Mouse (Mus musculus): ENCODE measurements around the gene Zkscan7. TPM values are rescaled to one million over a fixed set of nuclear protein-coding genes. Genes with fewer than 3 reads are reported as not detected.

Gene Zkscan7
- polyA plus RNA-seq, 1 experiment from 2014 or later = 2.2 TPM

GRCm38 (mm10) chr9:122922936-122923381 is 37.5 kb downstream of the Zkscan7 start, which contains the start of gene Zfp105:
TSS of gene Zfp105 (plus strand) at chr9:122923072.
- TF ChIP-seq CTCF (IDR thresholded peaks at IDR 0.05; ENCODE audit: low read depth) = no peak
- 1% methylated on average over 37 of the region's 43 CpGs for WGBS
- H3K9me3 ChIP-seq (ENCODE audit: control insufficient read depth) = no peaks in the 10 kb centered on the region
- H3K27ac ChIP-seq (ENCODE audit: low read depth, low read length) = 0 out of 2 replicates have a peak within 1 kb of the TSS, but pooled peaks have one; percentile 17
- H3K36me3 ChIP-seq (ENCODE audit: control insufficient read depth, insufficient read depth) = peaks cover 21% of the 10 kb centered on the region
- H3K4me2 ChIP-seq (replicated peaks; ENCODE audit: low read depth) = peak within 1 kb of the TSS; percentile 75
- H3K4me3 ChIP-seq (ENCODE audit: low read depth, low read length) = peak within 1 kb of the TSS; percentile 54
- peak; percentile 56; the same call in 1 of the 2 replicates for ATAC-seq
- H3K4me1 ChIP-seq (replicated peaks; ENCODE audit: control insufficient read depth, insufficient read depth, low read length) = no peaks in the 10 kb centered on the region
- 0 out of 2 replicates have a peak, but pooled peaks cover 5% of the 10 kb centered on the region for H3K27me3 ChIP-seq (replicated peaks; ENCODE audit: control insufficient read depth, insufficient read depth, low read length)
- peak within 1 kb of the TSS; percentile 57 for H3K9ac ChIP-seq (ENCODE audit: low read depth, low read length)

DNA sequence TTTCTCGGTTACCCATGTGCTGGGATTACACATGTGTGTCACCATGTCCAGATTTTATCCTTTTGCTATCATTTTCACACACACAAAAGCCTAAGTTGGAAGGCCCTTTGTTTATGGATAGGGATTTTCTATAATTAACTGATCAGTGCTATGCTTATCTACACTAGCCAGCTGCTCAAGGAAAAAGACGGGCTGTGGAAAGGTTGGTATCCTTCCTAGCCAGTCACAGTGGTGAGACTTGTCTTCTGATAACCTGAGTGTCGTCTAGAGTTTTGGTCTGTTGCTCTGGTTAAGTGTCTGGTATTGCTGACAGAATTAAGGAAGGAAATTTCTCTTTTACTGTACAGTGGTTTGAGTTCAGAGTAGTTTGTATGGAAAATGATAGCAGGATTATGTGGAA is 43.4 kb downstream of the Zkscan7 start:
- H3K36me3 ChIP-seq (ENCODE audit: control insufficient read depth, insufficient read depth) = peaks cover 54% of the 10 kb centered on the region
- WGBS = 94% methylated on average over 3 of the region's 3 CpGs
- no peaks in the 10 kb centered on the region for H3K4me1 ChIP-seq (replicated peaks; ENCODE audit: control insufficient read depth, insufficient read depth, low read length)
- no peaks in the 10 kb centered on the region for H3K27me3 ChIP-seq (replicated peaks; ENCODE audit: control insufficient read depth, insufficient read depth, low read length)
- H3K9me3 ChIP-seq (ENCODE audit: control insufficient read depth) = no peaks in the 10 kb centered on the region
- ATAC-seq = no peak
- no peak overlapping the region for H3K9ac ChIP-seq (ENCODE audit: low read depth, low read length)
- no peak for TF ChIP-seq CTCF (IDR thresholded peaks at IDR 0.05; ENCODE audit: low read depth)
- peak overlapping the region; percentile 11; the same call in 1 of the 2 replicates for H3K27ac ChIP-seq (ENCODE audit: low read depth, low read length)
- no peak overlapping the region for H3K4me2 ChIP-seq (replicated peaks; ENCODE audit: low read depth)
- H3K4me3 ChIP-seq (ENCODE audit: low read depth, low read length) = no peak overlapping the region

Other genes with a start within 250 kb of the Zkscan7 start
- 0.04 and 0.16 TPM in 2 replicates for gene Topaz1, start 138.3 kb upstream of the Zkscan7 start, polyA plus RNA-seq (2015; fragmentation: Nextera tagmentation; extraction: Ambion mirVana)
- gene Tcaim, start 80.1 kb upstream of the Zkscan7 start, polyA plus RNA-seq (2015; fragmentation: Nextera tagmentation; extraction: Ambion mirVana) = 3.2 TPM in 2 replicates
- not detected in 2 replicates for gene Gm35549, start 41.6 kb upstream of the Zkscan7 start, polyA plus RNA-seq (2015; fragmentation: Nextera tagmentation; extraction: Ambion mirVana)
- 12.0 and 15.3 TPM in 2 replicates for gene Zfp445, start 19.7 kb upstream of the Zkscan7 start, polyA plus RNA-seq (2015; fragmentation: Nextera tagmentation; extraction: Ambion mirVana)
- gene Zfp105, start 37.4 kb downstream of the Zkscan7 start, polyA plus RNA-seq (2015; fragmentation: Nextera tagmentation; extraction: Ambion mirVana) = 3.5 and 4.8 TPM in 2 replicates
- gene 1110059G10Rik, start 65.3 kb downstream of the Zkscan7 start, polyA plus RNA-seq (2015; fragmentation: Nextera tagmentation; extraction: Ambion mirVana) = 51.3 and 55.9 TPM in 2 replicates
- 10.0 and 10.1 TPM in 2 replicates for gene Kif15, start 65.4 kb downstream of the Zkscan7 start, polyA plus RNA-seq (2015; fragmentation: Nextera tagmentation; extraction: Ambion mirVana)
- 25.9 and 26.2 TPM in 2 replicates for gene Tmem42, start 135.6 kb downstream of the Zkscan7 start, polyA plus RNA-seq (2015; fragmentation: Nextera tagmentation; extraction: Ambion mirVana)
- gene Tgm4, start 149.0 kb downstream of the Zkscan7 start, polyA plus RNA-seq (2015; fragmentation: Nextera tagmentation; extraction: Ambion mirVana) = 0.21 TPM in 1 of 2 replicates, not detected in the other
- gene Zdhhc3, start 227.5 kb downstream of the Zkscan7 start, polyA plus RNA-seq (2015; fragmentation: Nextera tagmentation; extraction: Ambion mirVana) = 52.1 and 55.3 TPM in 2 replicates
- 53.2 and 53.6 TPM in 2 replicates for gene Exosc7, start 227.5 kb downstream of the Zkscan7 start, polyA plus RNA-seq (2015; fragmentation: Nextera tagmentation; extraction: Ambion mirVana)